Mouse (Mus musculus): ENCODE data around the gene Scrg1.

The Scrg1 gene

DNA sequence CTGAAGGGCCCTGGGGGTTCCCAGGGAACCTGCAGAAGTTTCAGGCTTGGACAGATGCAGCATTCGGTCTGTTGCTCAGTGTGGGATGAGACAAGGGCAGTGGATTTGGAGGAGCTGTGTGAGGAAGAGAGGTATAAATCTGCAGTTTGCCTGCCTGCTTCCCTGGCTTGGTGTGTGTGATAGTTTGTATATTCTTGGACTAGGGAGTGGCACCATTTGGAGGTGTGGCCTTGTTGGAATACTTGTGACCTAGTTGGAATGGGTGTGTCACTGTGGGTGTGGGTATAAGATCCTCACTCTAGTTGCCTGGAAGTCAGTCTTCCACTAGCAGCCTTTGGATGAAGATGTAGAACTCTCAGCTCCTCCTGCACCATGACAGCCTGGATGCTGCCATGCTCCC is 49.8 kb downstream of the Scrg1 start:
- in situ Hi-C loops (cut with MboI, MseI) = loop anchor here (5.0 kb wide), 1 partner anchor 73 kb away; no protein-coding TSS in a partner anchor

DNA sequence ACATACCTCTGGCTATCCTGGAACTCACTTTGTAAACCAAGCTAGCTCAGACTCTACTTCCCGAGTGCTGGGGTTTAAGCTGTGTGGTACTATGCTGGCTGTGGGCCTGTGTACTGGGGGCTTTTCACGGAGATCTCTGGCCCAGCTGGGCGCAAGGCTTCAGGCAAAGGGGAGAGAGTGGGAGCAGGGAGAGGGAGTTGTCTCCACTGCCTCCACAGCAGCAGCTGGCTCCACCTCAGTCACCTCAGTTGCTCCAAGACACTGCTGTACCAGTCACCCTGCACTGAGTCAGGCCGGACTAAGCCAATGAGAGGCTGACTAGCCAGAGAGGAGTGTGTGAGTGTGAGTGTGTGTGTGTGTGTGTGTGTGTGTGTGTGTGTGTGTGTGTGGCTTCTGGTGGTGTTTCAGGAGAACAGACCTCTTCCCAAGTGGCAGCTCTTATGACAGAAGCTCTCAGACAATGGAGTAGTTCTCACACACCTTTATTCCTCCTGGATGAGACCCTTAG is 51.9 kb downstream of the Scrg1 start:
- in situ Hi-C loops (cut with MboI, MseI) = loop anchor here (5.0 kb wide), 1 partner anchor 75 kb away; no protein-coding TSS in a partner anchor

DNA sequence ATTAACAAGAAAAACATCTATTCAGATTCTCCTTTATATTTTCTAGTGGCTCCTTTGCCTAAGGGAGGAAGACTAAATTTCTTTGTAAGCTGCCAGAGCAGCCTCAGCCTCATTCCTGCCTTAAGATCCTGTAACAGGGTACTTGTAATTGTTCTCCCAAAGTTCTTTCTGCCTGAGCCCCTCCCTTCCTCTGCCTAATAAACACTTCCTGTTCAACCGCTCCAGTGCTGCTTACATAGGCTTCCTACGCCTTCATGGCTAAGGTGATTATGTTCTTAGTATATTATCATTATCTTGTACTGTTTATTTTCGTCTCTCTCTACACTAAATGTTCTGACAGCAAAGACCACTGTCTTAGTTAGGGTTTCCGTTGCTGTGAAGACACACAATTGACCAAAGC is 52.9 kb downstream of the Scrg1 start:
- in situ Hi-C loops (cut with MboI, MseI) = loop anchor here (5.0 kb wide), 1 partner anchor 76 kb away; no protein-coding TSS in a partner anchor

GRCm38 (mm10) chr8:57510791-57511315 is 55.1 kb downstream of the Scrg1 start:
- in situ Hi-C loops (cut with MboI, MseI) = loop anchor here (10.0 kb wide), 1 partner anchor 186 kb away; the partner anchor contains the start of gene Hand2

DNA sequence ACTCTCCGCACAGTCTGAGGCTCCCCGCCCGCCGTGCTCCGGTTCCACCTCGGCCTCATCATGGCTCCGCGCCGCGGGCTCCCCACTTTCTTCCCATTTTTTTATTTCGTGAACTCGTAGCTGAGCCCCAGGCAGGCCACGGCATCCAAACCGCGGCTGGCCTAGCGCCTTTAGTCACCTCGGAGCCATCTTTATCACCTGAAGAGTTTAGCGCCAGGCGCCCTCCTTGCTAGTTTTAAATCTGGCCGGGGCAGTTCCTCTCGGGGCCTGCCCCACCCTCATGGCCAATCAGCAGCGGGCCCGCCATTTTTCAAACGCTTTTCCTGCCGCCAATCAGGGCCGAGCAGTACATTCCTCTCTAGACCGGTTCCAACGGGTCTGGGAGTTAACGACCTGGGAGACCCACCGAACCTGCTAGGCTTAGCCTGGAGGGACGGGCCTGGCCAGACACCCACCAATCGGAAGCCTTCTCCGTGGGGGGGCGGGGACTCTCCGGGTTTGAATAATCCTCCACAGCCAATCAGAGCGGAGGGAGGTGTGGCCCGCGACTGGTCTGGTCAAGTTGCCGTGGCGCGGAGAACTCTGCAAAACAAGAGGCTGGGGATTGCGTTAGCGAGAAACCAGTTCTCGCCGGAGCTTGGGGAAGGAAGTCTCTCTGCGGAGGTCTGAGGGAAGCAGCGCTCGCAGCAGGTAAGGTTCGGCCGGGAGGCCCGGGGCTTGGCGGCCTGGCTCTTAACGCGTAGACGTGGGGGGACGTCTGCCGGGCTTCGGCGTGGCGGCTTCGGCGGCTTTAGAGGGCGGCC is 55.8 kb downstream of the Scrg1 start, which contains the start of gene Hmgb2:
TSS of gene Hmgb2 (plus strand) at position 592 of the 803 bp plus-strand sequence.
- in situ Hi-C loops (cut with MboI, MseI) = loop anchor here (10.0 kb wide), 1 partner anchor 187 kb away; the partner anchor contains the start of gene Hand2

GRCm38 (mm10) chr8:57512141-57513056 is 56.7 kb downstream of the Scrg1 start:
- in situ Hi-C loops (cut with MboI, MseI) = loop anchor here (10.0 kb wide), 1 partner anchor 188 kb away; the partner anchor contains the start of gene Hand2

DNA sequence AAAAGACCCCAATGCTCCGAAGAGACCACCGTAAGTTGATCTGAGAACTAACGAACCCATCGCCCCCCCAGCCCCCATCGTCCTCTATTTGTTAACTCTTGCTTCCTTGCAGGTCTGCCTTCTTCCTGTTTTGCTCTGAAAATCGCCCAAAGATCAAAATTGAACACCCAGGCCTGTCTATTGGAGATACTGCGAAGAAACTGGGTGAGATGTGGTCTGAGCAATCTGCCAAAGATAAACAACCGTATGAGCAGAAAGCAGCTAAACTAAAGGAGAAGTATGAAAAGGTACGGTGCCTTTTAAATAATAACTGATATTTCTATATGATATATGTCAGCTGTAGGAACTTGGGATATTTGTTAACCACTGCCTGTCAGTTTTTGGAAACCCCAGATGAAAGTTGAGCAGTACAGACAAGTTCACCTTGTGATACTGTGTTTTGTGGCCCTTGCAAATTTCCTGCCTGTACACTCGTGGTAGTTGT is 57.5 kb downstream of the Scrg1 start:
- in situ Hi-C loops (cut with MboI, MseI) = loop anchor here (10.0 kb wide), 1 partner anchor 188 kb away; the partner anchor contains the start of gene Hand2

DNA sequence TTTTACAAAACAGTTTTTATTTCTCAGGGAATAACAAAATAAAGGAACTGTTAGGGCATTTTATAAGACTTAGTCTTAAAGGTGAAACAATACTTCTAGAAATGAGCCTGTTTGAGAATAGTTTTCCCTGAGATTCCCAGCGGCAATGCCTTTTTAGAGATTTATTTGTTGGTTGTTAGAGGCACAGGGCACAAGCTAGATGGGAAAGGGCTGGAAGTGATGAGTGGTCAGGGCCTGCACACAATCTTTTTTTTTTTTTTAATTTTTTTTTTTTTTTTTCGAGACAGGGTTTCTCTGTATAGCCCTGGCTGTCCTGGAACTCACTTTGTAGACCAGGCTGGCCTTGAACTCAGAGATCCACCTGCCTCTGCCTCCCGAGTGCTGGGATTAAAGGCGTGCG is 61.0 kb downstream of the Scrg1 start:
- in situ Hi-C loops (cut with MboI, MseI) = loop anchor here (10.0 kb wide), 1 partner anchor 192 kb away; the partner anchor contains the start of gene Hand2

- in situ Hi-C loops (cut with MboI, MseI) = loop anchor here (10.0 kb wide), 1 partner anchor 193 kb away; the partner anchor contains the start of gene Hand2
These were observed 62.0 kb downstream of the Scrg1 start for GRCm38 (mm10) chr8:57517723-57518122.

DNA sequence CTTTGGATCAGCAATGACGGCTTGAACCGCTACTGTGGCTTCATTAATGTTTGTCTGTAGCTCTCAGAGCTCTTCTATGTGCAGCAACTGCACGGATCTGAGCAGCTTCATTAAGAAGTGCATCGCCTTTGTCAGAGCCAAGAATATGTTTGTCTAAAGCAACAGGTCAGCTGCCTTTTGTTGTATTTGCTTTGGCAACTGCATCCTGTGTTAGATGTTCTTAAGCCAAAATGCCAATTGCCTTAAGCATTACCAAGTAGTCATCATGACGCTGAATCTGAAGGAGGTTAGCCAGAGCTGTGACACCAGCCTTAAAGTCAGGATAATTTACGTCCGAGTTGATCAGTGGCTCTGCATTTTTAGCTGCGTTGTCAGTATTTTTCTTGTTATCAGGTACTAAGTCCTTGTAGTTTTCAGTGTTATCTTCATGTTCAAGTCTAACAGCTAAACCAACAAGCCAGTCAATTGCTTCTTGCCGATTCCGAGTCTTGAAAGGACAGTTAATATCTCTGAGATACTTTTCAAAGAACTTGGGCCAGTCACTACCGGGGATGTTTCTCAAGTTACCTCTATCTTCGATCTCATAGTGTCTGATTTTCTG is 64.6 kb downstream of the Scrg1 start:
- in situ Hi-C loops (cut with MboI, MseI) = no loop called here

Data from T-helper 2 cell (primary cell).